Mouse (Mus musculus) left cerebral cortex, postnatal 10 days (tissue): ENCODE measurements around the gene Insig2. TPM values are rescaled to one million over a fixed set of nuclear protein-coding genes. Genes with fewer than 3 reads are reported as not detected.

Experiments used
- total RNA-seq, 2 experiments: library from RNA; stranded (reverse); gene quantifications; 2 replicates each; pipeline ENCODE4 v1.2.3; 2021

The Insig2 gene
- total RNA-seq, 2 experiments from 2014 or later, result 41.6 to 43.7 TPM

Other genes with a start within 250 kb of the Insig2 start
- 10 to 100 TPM; 22.8 to 23.1 TPM for gene Ccdc93, start 98.5 kb upstream of the Insig2 start, total RNA-seq
- gene Htr5b, start 195.9 kb upstream of the Insig2 start, total RNA-seq, result 1 to 10 TPM; 2.5 to 3.4 TPM
- gene Ddx18, start 235.4 kb upstream of the Insig2 start, total RNA-seq, result 10 to 100 TPM; 22.1 to 23.3 TPM